Mouse (Mus musculus): ENCODE measurements around the gene Pacs1.

- TF ChIP-seq CTCF (IDR thresholded peaks at IDR 0.05; ENCODE audit: low read depth, low read length) (no peak), POLR2AphosphoS5 (IDR thresholded peaks at IDR 0.05; ENCODE audit: insufficient replicate concordance, low read depth, low read length) (no peak), GATA1 (IDR thresholded peaks at IDR 0.05; ENCODE audit: borderline replicate concordance, low read length) (no peak)
These were observed 4.9 kb downstream of the Pacs1 start for GRCm38 (mm10) chr19:5268017-5268416.

Measured in G1E (cell line).